Mouse (Mus musculus) urinary bladder, postnatal 25 days (tissue): ENCODE data around the gene Panx3.

Source experiments
- DNase-seq: peaks from one replicate; pipeline ENCODE4 v3.0.0; 2022; ENCODE audit warnings: low spot score

Gene Panx3

GRCm38 (mm10) chr9:37669115-37669514 lies at the start of gene Panx3:
Panx3 (minus strand) TSS chr9:37669235.
- no peak for DNase-seq

GRCm38 (mm10) chr9:37716150-37716549 lies 47.1 kb upstream of the Panx3 start, which contains the start of gene Olfr160:
Olfr160 (minus strand) TSS chr9:37716250.
- no peak for DNase-seq

- DNase-seq: peak; percentile 8
Measured at GRCm38 (mm10) chr9:37689970-37690686, 21.1 kb upstream of the Panx3 start.

GRCm38 (mm10) chr9:37687941-37688303 lies 18.9 kb upstream of the Panx3 start:
- DNase-seq: no peak

- DNase-seq: no peak
Measured at GRCm38 (mm10) chr9:37687288-37687940, 18.4 kb upstream of the Panx3 start.

GRCm38 (mm10) chr9:37681123-37681522 lies 12.1 kb upstream of the Panx3 start:
- no peak for DNase-seq

GRCm38 (mm10) chr9:37675287-37675686 lies 6.3 kb upstream of the Panx3 start:
- no peak for DNase-seq

GRCm38 (mm10) chr9:37670261-37670660 lies 1.2 kb upstream of the Panx3 start:
- no peak for DNase-seq

- no peak for DNase-seq
Measured at GRCm38 (mm10) chr9:37669678-37670077, 643 bp upstream of the Panx3 start.

GRCm38 (mm10) chr9:37666045-37666444 lies 3.0 kb downstream of the Panx3 start:
- no peak for DNase-seq

- no peak for DNase-seq
Measured at GRCm38 (mm10) chr9:37664604-37665003, 4.4 kb downstream of the Panx3 start.

- DNase-seq: no peak
Measured at GRCm38 (mm10) chr9:37663210-37663609, 5.8 kb downstream of the Panx3 start.

- DNase-seq: no peak
Measured at GRCm38 (mm10) chr9:37659413-37659812, 9.6 kb downstream of the Panx3 start.

- DNase-seq: peak; percentile 85
Measured at GRCm38 (mm10) chr9:37656931-37657481, 12.0 kb downstream of the Panx3 start, which contains the start of gene Tbrg1. Tbrg1 (minus strand) TSS chr9:37657312.

- DNase-seq: peak; percentile 6
Measured at GRCm38 (mm10) chr9:37656439-37656881, 12.6 kb downstream of the Panx3 start.

- no peak for DNase-seq
Measured at GRCm38 (mm10) chr9:37655961-37656360, 13.1 kb downstream of the Panx3 start.

GRCm38 (mm10) chr9:37653836-37654235 lies 15.2 kb downstream of the Panx3 start:
- DNase-seq: no peak

GRCm38 (mm10) chr9:37650639-37651038 lies 18.4 kb downstream of the Panx3 start:
- DNase-seq: no peak

- DNase-seq: no peak
Measured at GRCm38 (mm10) chr9:37646246-37646645, 22.8 kb downstream of the Panx3 start.

GRCm38 (mm10) chr9:37638721-37639120 lies 30.3 kb downstream of the Panx3 start:
- DNase-seq: no peak

- DNase-seq: no peak
Measured at GRCm38 (mm10) chr9:37636800-37637542, 32.1 kb downstream of the Panx3 start.

- DNase-seq: peak; percentile 45
Measured at GRCm38 (mm10) chr9:37636335-37636734, 32.7 kb downstream of the Panx3 start.
